Mouse (Mus musculus) limb, embryonic 11.5 days (tissue): ENCODE measurements around the gene Serpind1. TPM values are rescaled to one million over a fixed set of nuclear protein-coding genes. Genes with fewer than 3 reads are reported as not detected.

Experiments
- ATAC-seq: fragments of 200-750 bp; cut with Nextera tagmentation; 2 replicates; pipeline ENCODE4 v1.8.0; 2017; ENCODE audit warnings: low read depth; ENCODE audit not compliant: insufficient number of reproducible peaks, low FRiP score, low TSS enrichment
- DNase-seq: peaks from one replicate; pipeline ENCODE4 v3.0.0-alpha.2; 2015; ENCODE audit warnings: low spot score
- H3K27ac ChIP-seq: fragments of 300-500 bp; sonication (generic); replicated peaks from 2 replicates; pipeline ENCODE4 v1.5.1; 2014; ENCODE audit warnings: low read depth, mild to moderate bottlenecking, low read length
- H3K27me3 ChIP-seq: fragments of 300-500 bp; sonication (generic); 2 replicates; pipeline ENCODE4 v1.6.1; 2014; ENCODE audit warnings: mild to moderate bottlenecking, low read length, mixed read lengths; ENCODE audit not compliant: control insufficient read depth, insufficient read depth
- H3K36me3 ChIP-seq: fragments of 300-500 bp; sonication (generic); 2 replicates; pipeline ENCODE4 v1.6.1; 2014; ENCODE audit warnings: mild to moderate bottlenecking, low read length, moderate library complexity, mixed read lengths; ENCODE audit not compliant: control insufficient read depth, insufficient read depth
- H3K4me1 ChIP-seq: fragments of 300-500 bp; sonication (generic); 2 replicates; pipeline ENCODE4 v1.6.1; 2014; ENCODE audit warnings: low read length, mixed read lengths; ENCODE audit not compliant: control insufficient read depth, insufficient read depth
- H3K4me2 ChIP-seq: fragments of 300-500 bp; sonication (generic); 2 replicates; pipeline ENCODE4 v1.6.1; 2014; ENCODE audit warnings: low read depth, mild to moderate bottlenecking, moderate library complexity; ENCODE audit not compliant: severe bottlenecking
- H3K4me3 ChIP-seq: fragments of 300-500 bp; sonication (generic); 2 replicates; pipeline ENCODE4 v1.5.1; 2014; ENCODE audit warnings: low read depth, low read length
- H3K9ac ChIP-seq: fragments of 300-500 bp; sonication (generic); 2 replicates; pipeline ENCODE4 v1.6.1; 2014; ENCODE audit warnings: mild to moderate bottlenecking, low read length
- H3K9me3 ChIP-seq: fragments of 300-500 bp; sonication (generic); 2 replicates; pipeline ENCODE4 v1.6.1; 2016; ENCODE audit warnings: low read length; ENCODE audit not compliant: control insufficient read depth
- WGBS: fragments of 180-500 bp; shearing (Covaris S2); extraction: QIAGEN DNeasy Blood & Tissue Kit; methylation state at CpG from one replicate; pipeline ENCODE4 v1.1.7; 2014; 5-methylcytosine and 5-hydroxymethylcytosine counted together
- polyA plus RNA-seq: library from polyadenylated mRNA; unstranded; fragments of >200 nt; fragmentation: Nextera tagmentation; extraction: Ambion mirVana; gene quantifications from 2 replicates; pipeline ENCODE4 v1.2.1, GENCODE M21; 2014

Gene Serpind1
- polyA plus RNA-seq: 0.12 and 0.35 TPM in 2 replicates

DNA sequence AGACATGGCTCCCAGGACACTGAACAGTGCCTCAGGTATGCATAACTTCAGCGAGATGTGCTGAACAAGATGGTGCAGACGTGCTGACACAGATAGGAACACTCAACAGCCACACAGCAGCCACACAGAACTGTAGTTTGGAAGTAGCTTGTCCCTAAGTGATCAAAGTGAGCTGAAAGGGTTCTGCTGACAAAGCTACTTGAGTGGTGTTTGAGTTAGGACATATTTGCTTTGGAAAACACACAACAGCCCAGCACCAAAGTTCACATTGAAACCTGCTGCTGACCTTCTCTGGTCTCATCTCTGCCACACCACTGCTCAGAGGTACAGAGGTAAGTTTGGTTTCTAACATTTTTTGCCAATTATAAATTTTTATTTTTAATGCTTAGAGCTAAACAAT is at the start of gene Serpind1:
TSS of gene Serpind1 (plus strand) at position 256 of the 400 bp plus-strand sequence.
- 76% methylated on average over 2 of the region's 2 CpGs for WGBS
- Histone ChIP-seq H3K9me3 (no peaks in the 10 kb centered on the region), H3K4me1 (no peaks in the 10 kb centered on the region), H3K4me2 (no peak within 1 kb of the TSS), H3K27me3 (no peaks in the 10 kb centered on the region), H3K36me3 (no peaks in the 10 kb centered on the region), H3K4me3 (no peak within 1 kb of the TSS), H3K27ac (no peak within 1 kb of the TSS), H3K9ac (no peak within 1 kb of the TSS)
- DNase-seq (no peak), ATAC-seq (no peak)

DNA sequence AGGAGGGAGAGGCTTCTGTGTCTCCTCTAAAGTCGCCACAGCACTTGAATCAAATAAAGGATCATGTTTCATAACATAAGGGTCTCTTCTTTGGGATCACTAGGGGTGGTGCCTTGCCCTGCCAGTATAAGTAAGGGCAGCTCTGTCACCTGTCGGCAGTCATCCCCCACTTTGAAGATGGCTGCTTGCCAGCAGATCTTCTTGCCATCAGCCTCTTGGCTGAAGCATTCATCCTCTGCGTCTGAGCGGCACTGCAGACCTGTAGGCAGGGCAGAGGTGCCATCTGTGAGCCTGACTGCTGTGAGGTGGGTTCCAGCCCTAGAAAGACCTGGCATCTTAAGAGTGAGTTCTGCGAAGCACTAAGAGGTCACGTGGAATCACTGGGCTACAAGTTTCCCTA is 48.0 kb upstream of the Serpind1 start:
- DNase-seq: no peak
- Histone ChIP-seq H3K4me3 (no peak overlapping the region), H3K4me1 (no peaks in the 10 kb centered on the region), H3K9ac (no peak overlapping the region), H3K36me3 (peaks cover 6% of the 10 kb centered on the region), H3K27me3 (peaks cover 4% of the 10 kb centered on the region), H3K9me3 (no peaks in the 10 kb centered on the region), H3K4me2 (no peak overlapping the region), H3K27ac (no peak overlapping the region)
- no peak for ATAC-seq
- WGBS: 89% methylated on average over 6 of the region's 6 CpGs

DNA sequence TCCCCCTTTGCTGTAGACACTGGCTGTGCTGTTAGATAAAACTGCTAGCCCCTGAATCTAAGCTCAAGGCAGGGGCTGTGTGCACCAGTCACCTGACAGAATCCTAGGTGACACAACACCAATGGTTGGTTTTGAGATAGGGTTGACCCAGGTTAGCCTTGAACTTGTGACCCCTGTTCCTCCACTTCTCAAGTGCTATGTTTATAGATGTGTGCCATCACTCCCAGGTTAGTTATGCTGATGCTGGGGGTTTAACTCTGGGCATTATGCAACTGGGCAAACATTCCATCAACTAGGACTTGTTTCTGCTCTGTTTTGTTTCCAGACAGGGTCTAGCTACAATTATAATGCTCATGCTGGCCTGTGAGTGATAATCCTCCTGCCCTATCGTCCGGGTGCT is 44.1 kb upstream of the Serpind1 start:
- Histone ChIP-seq H3K27ac (no peak overlapping the region), H3K4me1 (no peaks in the 10 kb centered on the region), H3K4me3 (no peak overlapping the region), H3K27me3 (no peaks in the 10 kb centered on the region), H3K9ac (no peak overlapping the region), H3K9me3 (no peaks in the 10 kb centered on the region), H3K36me3 (peaks cover 6% of the 10 kb centered on the region), H3K4me2 (no peak overlapping the region)
- no peak for ATAC-seq
- DNase-seq: no peak
- WGBS: 93% methylated on average over 2 of the region's 2 CpGs

DNA sequence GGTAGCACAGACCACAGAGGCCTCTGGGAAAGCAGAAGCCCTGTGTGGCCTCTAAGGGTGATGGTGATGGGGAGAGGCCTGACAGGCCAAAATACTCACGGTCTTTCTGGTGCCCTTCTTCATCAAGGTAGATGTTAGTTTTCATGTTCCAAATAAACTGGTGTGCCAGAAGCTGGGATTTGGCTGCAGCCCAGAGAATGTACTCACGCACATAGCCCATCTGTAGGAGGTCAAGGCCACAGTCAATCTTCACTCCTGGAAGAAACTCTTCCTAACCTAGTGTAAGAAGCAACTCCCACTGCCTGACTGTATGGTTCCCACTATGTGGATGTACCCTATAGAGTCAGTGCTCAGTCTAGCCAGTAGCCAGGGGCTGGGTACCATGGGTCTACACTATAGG is 40.2 kb upstream of the Serpind1 start:
- Histone ChIP-seq H3K36me3 (peaks cover 6% of the 10 kb centered on the region), H3K9ac (no peak overlapping the region), H3K27me3 (no peaks in the 10 kb centered on the region), H3K9me3 (no peaks in the 10 kb centered on the region), H3K4me1 (no peaks in the 10 kb centered on the region), H3K4me3 (no peak overlapping the region), H3K4me2 (no peak overlapping the region), H3K27ac (no peak overlapping the region)
- 93% methylated on average over 2 of the region's 2 CpGs for WGBS
- no peak for ATAC-seq
- no peak for DNase-seq

DNA sequence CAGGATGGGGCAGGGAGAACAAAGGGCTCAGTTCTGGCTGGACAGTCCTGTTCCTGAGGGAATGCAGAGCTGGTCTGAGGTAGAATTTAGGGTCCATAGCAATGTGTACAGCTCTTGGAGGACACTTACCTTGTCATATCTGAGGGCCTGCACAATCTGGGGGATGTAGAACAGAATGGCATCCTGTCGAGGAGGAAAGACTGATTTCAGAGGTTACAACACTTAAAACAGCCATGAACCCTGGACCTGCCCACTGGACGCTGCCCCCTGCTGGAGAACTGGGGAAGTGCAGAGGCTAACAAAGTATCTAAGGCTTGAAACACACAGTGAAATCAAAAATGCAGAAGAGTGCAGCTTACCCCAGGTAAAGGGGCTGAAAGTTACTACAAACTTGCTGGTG is 38.4 kb upstream of the Serpind1 start:
- 5% methylated on average over 2 of the region's 2 CpGs for WGBS
- ATAC-seq (no peak), DNase-seq (peak; percentile 93)

DNA sequence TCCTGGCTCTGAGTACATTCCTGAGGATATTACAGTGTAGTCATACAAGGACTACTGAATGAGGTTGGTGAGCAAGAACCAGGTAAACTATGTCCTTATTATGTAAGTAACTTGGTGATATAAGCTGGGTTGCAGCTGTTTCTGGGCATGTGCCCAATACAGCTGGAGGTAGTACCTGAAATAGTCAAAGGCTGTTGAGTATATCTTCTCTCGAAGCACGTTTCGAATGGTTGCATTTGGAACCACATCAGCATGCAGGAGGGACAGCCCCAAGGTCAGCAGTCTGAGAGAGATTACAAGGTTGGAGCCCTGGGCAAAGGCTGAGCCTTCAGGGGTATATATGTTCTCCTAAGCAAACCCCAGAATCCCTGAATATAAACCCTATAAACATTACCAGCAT is 30.4 kb upstream of the Serpind1 start:
- WGBS: 94% methylated on average over 3 of the region's 3 CpGs

More for the DNA sequence above, 38.4 kb upstream of the Serpind1 start:
- Histone ChIP-seq H3K36me3 (peaks cover 13% of the 10 kb centered on the region), H3K4me1 (no peaks in the 10 kb centered on the region), H3K4me2 (no peak overlapping the region), H3K9ac (no peak overlapping the region), H3K4me3 (no peak overlapping the region), H3K27ac (no peak overlapping the region), H3K9me3 (no peaks in the 10 kb centered on the region), H3K27me3 (no peaks in the 10 kb centered on the region)

DNA sequence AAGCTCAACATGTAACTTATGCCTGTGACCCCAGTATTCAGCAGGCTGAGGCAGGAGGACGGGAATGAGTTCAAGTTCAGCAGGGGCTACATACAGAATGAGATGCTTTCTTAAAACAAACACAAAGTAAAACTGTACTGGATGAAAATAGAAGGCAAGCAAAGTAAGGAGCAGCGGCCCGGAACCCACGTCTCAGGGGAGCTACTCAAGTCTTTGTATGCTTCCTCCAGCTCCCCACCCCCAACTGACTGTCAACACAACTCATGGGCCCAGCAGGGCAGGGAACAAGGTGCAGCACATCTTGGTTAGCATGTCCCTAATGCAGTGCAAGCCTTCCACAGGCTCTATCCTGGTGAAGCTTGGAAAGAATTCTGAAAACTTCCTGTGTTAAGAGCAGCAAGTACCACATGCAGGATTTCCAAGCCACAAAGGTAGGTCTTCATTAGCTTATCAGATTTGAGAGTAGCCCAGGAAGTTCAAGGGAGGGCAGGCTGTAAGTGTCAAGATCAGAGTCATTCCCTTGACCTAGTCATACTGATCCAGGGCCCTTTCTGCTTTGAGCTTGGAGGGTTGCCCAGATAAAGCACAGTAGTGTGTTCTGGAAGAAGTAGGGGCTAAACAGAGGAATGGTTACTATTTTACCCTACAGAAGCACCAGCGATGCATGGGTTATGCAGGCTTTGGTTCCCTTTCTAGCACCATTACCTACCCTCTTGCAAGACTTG is 27.5 kb upstream of the Serpind1 start:
- Histone ChIP-seq H3K9me3 (no peaks in the 10 kb centered on the region), H3K27ac (no peak overlapping the region), H3K9ac (no peak overlapping the region), H3K27me3 (no peaks in the 10 kb centered on the region), H3K36me3 (peaks cover 11% of the 10 kb centered on the region; the same call in 1 of the 2 replicates), H3K4me3 (no peak overlapping the region), H3K4me1 (no peaks in the 10 kb centered on the region), H3K4me2 (no peak overlapping the region)
- WGBS: 89% methylated on average over 5 of the region's 5 CpGs
- DNase-seq: no peak
- ATAC-seq: no peak

More for the DNA sequence above, 30.4 kb upstream of the Serpind1 start:
- no peak for DNase-seq
- no peak overlapping the region for H3K4me3 ChIP-seq
- no peak overlapping the region for H3K4me2 ChIP-seq
- no peak for ATAC-seq
- H3K4me1 ChIP-seq: no peaks in the 10 kb centered on the region
- no peak overlapping the region for H3K27ac ChIP-seq
- H3K9ac ChIP-seq: no peak overlapping the region
- H3K36me3 ChIP-seq: peaks cover 18% of the 10 kb centered on the region; the same call in 1 of the 2 replicates
- H3K9me3 ChIP-seq: no peaks in the 10 kb centered on the region
- no peaks in the 10 kb centered on the region for H3K27me3 ChIP-seq

DNA sequence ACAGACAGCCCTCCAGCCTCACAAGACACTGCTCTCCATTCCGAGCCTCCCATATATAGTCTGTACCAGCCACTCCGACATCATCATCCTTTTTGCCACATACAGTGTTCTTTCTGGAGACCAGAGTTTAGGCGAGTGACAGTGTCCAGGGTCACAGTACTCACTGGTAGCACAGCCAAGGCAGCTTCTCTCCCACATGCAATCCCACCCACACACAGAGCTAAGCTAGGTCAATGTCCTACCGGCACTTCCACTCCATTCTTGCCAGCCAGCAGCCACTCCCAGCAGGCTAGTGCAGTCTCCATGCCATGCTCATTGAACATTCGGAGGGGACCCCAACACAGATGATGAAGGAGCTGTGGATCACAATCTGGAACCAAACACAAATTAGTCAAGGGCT is 23.7 kb upstream of the Serpind1 start:
- no peaks in the 10 kb centered on the region for H3K9me3 ChIP-seq
- no peak for ATAC-seq
- no peak for DNase-seq
- no peak overlapping the region for H3K4me2 ChIP-seq
- no peak overlapping the region for H3K9ac ChIP-seq
- no peaks in the 10 kb centered on the region for H3K4me1 ChIP-seq
- H3K27me3 ChIP-seq: no peaks in the 10 kb centered on the region
- H3K36me3 ChIP-seq: peaks cover 5% of the 10 kb centered on the region; the same call in 1 of the 2 replicates
- 94% methylated on average over 5 of the region's 5 CpGs for WGBS
- H3K27ac ChIP-seq: no peak overlapping the region
- no peak overlapping the region for H3K4me3 ChIP-seq

DNA sequence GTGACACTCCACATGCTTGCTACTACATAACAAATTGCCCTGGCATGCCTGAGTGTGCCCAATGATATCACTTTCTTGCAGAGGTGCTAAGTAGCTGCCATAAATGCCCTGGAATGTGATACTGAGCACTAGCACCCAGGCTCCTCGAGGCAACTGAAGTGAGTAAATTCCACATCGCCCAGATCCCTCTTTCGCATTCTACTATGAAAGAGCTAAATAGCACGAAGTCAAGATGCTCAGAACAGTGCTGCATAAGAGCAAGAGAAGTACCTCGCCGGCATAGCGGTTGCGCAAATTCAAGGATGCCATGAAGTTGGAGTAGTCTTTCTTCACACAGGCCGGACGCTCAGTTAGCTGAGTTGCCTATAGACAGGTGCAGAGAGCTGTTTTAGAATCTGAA is 22.1 kb upstream of the Serpind1 start:
- Histone ChIP-seq H3K9me3 (no peaks in the 10 kb centered on the region), H3K4me1 (no peaks in the 10 kb centered on the region), H3K4me3 (no peak overlapping the region), H3K9ac (no peak overlapping the region), H3K27me3 (no peaks in the 10 kb centered on the region), H3K36me3 (peaks cover 7% of the 10 kb centered on the region), H3K27ac (no peak overlapping the region), H3K4me2 (no peak overlapping the region)
- DNase-seq (no peak), ATAC-seq (no peak)
- WGBS: 93% methylated on average over 10 of the region's 10 CpGs
